Mouse (Mus musculus): ENCODE data around the gene Habp4. TPM values are rescaled to one million over a fixed set of nuclear protein-coding genes. Genes with fewer than 3 reads are reported as not detected.

Habp4 gene
- polyA plus RNA-seq, 1 experiment: 32.5 TPM

DNA sequence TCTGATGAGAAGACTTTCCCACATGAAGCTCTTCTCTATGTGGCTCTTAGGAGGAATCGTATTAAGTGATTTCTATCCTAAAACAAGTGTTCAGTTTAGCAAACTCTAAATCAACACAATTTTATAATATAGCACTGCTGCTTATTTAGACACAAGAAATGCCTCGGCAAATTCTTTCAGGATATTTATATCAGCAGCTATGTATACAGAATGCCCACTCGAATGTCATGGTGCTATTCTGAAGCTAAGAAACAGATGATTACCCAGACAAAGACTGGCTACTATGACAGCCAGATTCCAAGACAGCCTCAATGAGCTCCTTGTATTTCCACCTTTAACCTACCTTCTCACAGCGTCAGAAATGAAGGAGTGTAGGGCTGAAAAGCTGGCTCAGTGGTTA lies 71.5 kb downstream of the Habp4 start:
- H3K79me2 ChIP-seq (ENCODE audit: control insufficient read depth, insufficient read depth): no peaks in the 10 kb centered on the region
- H3K4me2 ChIP-seq (ENCODE audit: low read depth): no peak overlapping the region
- H3K4me3 ChIP-seq: no peak overlapping the region
- TF ChIP-seq SRF (IDR thresholded peaks at IDR 0.05; ENCODE audit: control insufficient read depth, insufficient read length, low read depth): no peak
- TF ChIP-seq POLR2A (IDR thresholded peaks at IDR 0.05; ENCODE audit: insufficient read length, low read depth): no peak
- TF ChIP-seq USF1 (IDR thresholded peaks at IDR 0.05; ENCODE audit: low read depth): no peak
- no peak for TF ChIP-seq E2F4 (IDR thresholded peaks at IDR 0.05; ENCODE audit: insufficient read depth)
- TF ChIP-seq REST (IDR thresholded peaks at IDR 0.05; ENCODE audit: insufficient read depth, insufficient read length): no peak
- H3K27me3 ChIP-seq (ENCODE audit: control insufficient read depth, insufficient read depth, insufficient read length): no peaks in the 10 kb centered on the region
- H3K36me3 ChIP-seq (ENCODE audit: control insufficient read depth, insufficient read depth): no peaks in the 10 kb centered on the region
- no peak overlapping the region for H3ac ChIP-seq (ENCODE audit: control insufficient read depth, insufficient read length)

DNA sequence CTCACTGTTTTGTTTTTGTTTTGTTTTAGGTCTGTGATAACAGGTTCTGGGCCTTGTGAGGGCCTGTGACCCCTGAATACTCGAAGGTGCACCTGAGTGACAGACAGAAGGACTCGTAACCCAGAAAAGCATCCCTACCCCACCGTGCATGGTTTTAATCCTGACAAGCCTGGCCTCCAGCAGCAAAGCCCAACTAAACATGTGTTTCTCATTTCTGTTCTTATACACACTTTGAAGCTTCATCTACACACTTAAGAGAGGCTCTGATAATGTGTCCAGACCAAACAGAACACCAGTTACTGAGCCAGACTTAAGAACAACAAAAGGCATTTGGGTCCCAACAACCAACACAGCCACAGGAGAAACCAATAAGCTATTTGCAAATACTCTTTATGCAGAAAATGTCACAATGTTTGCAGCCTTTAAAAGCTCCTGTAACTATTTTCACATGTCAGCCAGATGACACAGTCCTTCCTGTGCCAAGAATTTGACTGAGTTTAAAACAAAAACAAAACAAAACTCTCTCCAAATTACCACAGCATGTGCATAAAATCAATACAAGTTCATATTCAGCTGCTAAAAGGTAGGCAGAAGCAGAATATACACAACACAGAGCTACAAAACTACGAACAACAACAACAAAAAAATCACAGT lies 73.6 kb downstream of the Habp4 start:
- no peak overlapping the region for H3ac ChIP-seq (ENCODE audit: control insufficient read depth, insufficient read length)
- TF ChIP-seq MYOG (IDR thresholded peaks at IDR 0.05; ENCODE audit: control insufficient read depth in 1 of 3, insufficient read depth in 1 of 3, insufficient read length in 2 of 3, low read depth in 2 of 3) (no peak), POLR2A (IDR thresholded peaks at IDR 0.05; ENCODE audit: insufficient read length, low read depth) (no peak), REST (IDR thresholded peaks at IDR 0.05; ENCODE audit: insufficient read depth, insufficient read length) (no peak), E2F4 (IDR thresholded peaks at IDR 0.05; ENCODE audit: insufficient read depth) (no peak), SRF (IDR thresholded peaks at IDR 0.05; ENCODE audit: control insufficient read depth, insufficient read length, low read depth) (no peak), MAX (IDR thresholded peaks at IDR 0.05; ENCODE audit: low read depth) (no peak), TCF3 (IDR thresholded peaks at IDR 0.05; ENCODE audit: insufficient read length, low read depth) (no peak), TCF12 (IDR thresholded peaks at IDR 0.05; ENCODE audit: insufficient read depth, poor library complexity, severe bottlenecking) (no peak)
- H3K79me2 ChIP-seq (ENCODE audit: control insufficient read depth, insufficient read depth): no peaks in the 10 kb centered on the region
- no peaks in the 10 kb centered on the region for H3K27me3 ChIP-seq (ENCODE audit: control insufficient read depth, insufficient read depth, insufficient read length)
- no peak overlapping the region for H3K4me3 ChIP-seq
- no peaks in the 10 kb centered on the region for H3K36me3 ChIP-seq (ENCODE audit: control insufficient read depth, insufficient read depth)
- no peak overlapping the region for H3K4me2 ChIP-seq (ENCODE audit: low read depth)

GRCm38 (mm10) chr13:64235777-64236176 lies 74.2 kb downstream of the Habp4 start:
- no peaks in the 10 kb centered on the region for H3K36me3 ChIP-seq (ENCODE audit: control insufficient read depth, insufficient read depth)
- no peaks in the 10 kb centered on the region for H3K79me2 ChIP-seq (ENCODE audit: control insufficient read depth, insufficient read depth)
- TF ChIP-seq TCF3 (IDR thresholded peaks at IDR 0.05; ENCODE audit: insufficient read length, low read depth) (no peak), MAX (IDR thresholded peaks at IDR 0.05; ENCODE audit: low read depth) (no peak), TCF12 (IDR thresholded peaks at IDR 0.05; ENCODE audit: insufficient read depth, poor library complexity, severe bottlenecking) (no peak), POLR2A (IDR thresholded peaks at IDR 0.05; ENCODE audit: insufficient read length, low read depth) (no peak), USF1 (IDR thresholded peaks at IDR 0.05; ENCODE audit: low read depth) (no peak), E2F4 (IDR thresholded peaks at IDR 0.05; ENCODE audit: insufficient read depth) (no peak), MYOD1 (IDR thresholded peaks at IDR 0.05; ENCODE audit: control insufficient read depth in 1 of 3, insufficient read length in 2 of 3, low read depth in 2 of 3) (no peak)
- no peak overlapping the region for H3ac ChIP-seq (ENCODE audit: control insufficient read depth, insufficient read length)
- no peaks in the 10 kb centered on the region for H3K27me3 ChIP-seq (ENCODE audit: control insufficient read depth, insufficient read depth, insufficient read length)
- H3K4me3 ChIP-seq: no peak overlapping the region
- no peak overlapping the region for H3K4me2 ChIP-seq (ENCODE audit: low read depth)

Other genes with a start within 250 kb of the Habp4 start
- gene Hsd17b3, start 72.6 kb upstream of the Habp4 start, polyA plus RNA-seq (2012; fragmentation: generic; extraction: Trizol): not detected
- gene Slc35d2, start 32.5 kb upstream of the Habp4 start, polyA plus RNA-seq (2012; fragmentation: generic; extraction: Trizol): 2.5 TPM
- gene Zfp367, start 8.6 kb upstream of the Habp4 start, polyA plus RNA-seq (2012; fragmentation: generic; extraction: Trizol): 3.0 TPM
- 4.4 TPM for gene Cdc14b, start 113.5 kb downstream of the Habp4 start, polyA plus RNA-seq (2012; fragmentation: generic; extraction: Trizol)
- 12.1 TPM for gene Aaed1, start 150.9 kb downstream of the Habp4 start, polyA plus RNA-seq (2012; fragmentation: generic; extraction: Trizol)
- gene Ctsl, start 209.1 kb downstream of the Habp4 start, polyA plus RNA-seq (2012; fragmentation: generic; extraction: Trizol): 778 TPM